Mouse (Mus musculus): ENCODE results near the gene Ahrr.

Ahrr gene

DNA sequence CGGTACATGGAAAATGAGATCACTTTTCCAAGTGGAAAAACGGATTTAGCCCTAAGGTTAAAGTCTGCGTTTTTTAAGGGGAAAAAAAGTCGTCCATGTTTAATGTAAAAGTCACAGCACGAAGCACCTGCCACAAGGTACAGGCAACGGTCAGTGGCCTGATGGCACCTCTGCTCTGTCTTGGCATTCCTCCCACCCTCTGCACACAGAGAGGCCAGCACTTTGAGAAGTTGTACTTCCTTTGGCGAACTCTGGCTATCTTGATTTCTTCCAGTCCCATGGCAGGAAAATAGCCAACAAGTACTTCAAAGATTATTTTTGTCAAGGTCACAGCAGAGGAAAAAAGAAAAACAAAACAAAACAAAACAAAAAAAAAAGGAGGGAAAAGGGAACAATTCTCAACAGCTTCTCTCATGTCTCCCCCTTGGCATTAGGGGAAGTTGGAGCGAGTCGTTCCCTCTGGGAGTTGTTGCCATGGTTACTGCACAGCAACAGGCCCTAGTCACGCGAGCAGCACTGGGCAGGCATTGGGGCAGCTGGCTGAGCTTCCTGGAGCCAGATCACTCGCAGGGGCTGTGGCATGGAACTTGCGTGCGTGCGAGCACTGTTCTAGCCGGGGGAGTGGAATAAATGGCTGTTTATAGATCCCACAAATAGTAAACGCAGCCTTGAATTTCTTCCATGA, 46.8 kb downstream of the Ahrr start:
- peak; percentile 51 to 57 for DNase-seq (ENCODE audit: low spot score in 2 of 2)

GRCm38 (mm10) chr13:74237574-74237973, 54.6 kb downstream of the Ahrr start:
- DNase-seq (ENCODE audit: low spot score in 2 of 2), result no peak

- no peak for DNase-seq (ENCODE audit: low spot score in 2 of 2)
Observed at GRCm38 (mm10) chr13:74220659-74221058, 71.5 kb downstream of the Ahrr start.

DNA sequence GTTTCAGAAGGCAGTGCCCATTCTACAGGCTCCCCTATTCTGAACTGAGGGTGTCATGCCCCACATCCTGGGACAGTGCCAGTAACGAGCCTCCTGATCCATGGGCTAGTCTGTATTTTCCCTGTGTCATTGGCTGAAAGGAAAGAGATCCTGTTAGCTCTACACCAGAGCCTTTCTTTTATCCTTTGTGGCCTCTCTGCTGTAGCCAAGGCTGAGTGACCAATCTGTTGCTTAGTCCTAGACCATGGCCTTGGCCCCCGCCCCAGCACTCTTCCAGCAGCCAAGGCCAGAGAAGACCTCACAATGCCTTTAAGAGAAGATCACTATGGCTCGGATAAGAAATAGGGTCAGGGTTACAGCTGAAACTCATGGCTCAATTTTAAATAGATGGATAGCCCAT, 73.7 kb downstream of the Ahrr start:
- no peak for DNase-seq (ENCODE audit: low spot score in 2 of 2)

GRCm38 (mm10) chr13:74208986-74209345, 83.2 kb downstream of the Ahrr start:
- peak in 1 of 2 experiments; percentile 14 for DNase-seq (ENCODE audit: low spot score in 2 of 2)

GRCm38 (mm10) chr13:74208317-74208985, 83.7 kb downstream of the Ahrr start, which contains the start of gene Exoc3:
TSS of gene Exoc3 (minus strand) at chr13:74208732.
- DNase-seq (ENCODE audit: low spot score in 2 of 2), result peak; percentile 85 to 86

GRCm38 (mm10) chr13:74196451-74196850, 95.7 kb downstream of the Ahrr start:
- DNase-seq (ENCODE audit: low spot score in 2 of 2), result no peak

- DNase-seq (ENCODE audit: low spot score in 2 of 2), result no peak
Observed at GRCm38 (mm10) chr13:74192613-74193012, 99.5 kb downstream of the Ahrr start.

- DNase-seq (ENCODE audit: low spot score in 2 of 2), result no peak
Observed at GRCm38 (mm10) chr13:74183011-74183695, 109.0 kb downstream of the Ahrr start.

GRCm38 (mm10) chr13:74172036-74172435, 120.1 kb downstream of the Ahrr start:
- DNase-seq (ENCODE audit: low spot score in 2 of 2), result no peak

DNA sequence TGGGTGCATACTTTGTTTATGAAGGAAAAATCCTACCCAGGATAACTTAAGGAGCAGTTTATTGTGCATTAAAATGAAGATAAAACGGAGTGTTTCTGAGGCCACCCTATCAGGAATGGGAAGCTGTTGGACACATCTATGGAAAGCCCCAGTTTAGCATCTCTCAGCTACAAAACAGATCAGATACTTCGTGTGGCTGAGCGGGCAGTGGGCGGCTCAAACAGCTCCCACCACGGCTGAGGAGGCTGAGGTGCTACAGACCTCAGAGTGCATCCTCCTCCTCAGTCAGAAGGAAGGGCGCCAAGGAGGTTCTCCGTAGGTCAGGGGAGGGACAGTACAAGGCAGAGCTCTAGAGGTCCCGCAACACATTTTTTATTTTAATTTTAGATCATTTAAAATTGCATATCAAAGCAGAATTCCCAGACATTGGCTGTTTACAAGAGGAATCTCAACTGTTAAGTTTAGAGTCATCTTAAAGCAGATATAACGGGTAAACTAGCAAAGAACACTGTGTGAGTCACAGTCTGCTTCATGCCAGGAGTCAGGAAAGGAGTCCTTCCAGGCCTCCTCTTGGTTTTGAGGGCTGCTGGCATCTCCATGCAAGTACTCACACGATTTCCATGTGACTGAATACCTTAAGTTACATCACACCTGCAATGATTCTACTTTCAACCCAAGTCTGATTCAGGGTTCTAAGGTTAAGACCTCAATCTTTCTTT, 122.5 kb downstream of the Ahrr start:
- no peak for DNase-seq (ENCODE audit: low spot score in 2 of 2)

- DNase-seq (ENCODE audit: low spot score in 2 of 2), result no peak
Observed at GRCm38 (mm10) chr13:74167492-74167891, 124.6 kb downstream of the Ahrr start.

DNA sequence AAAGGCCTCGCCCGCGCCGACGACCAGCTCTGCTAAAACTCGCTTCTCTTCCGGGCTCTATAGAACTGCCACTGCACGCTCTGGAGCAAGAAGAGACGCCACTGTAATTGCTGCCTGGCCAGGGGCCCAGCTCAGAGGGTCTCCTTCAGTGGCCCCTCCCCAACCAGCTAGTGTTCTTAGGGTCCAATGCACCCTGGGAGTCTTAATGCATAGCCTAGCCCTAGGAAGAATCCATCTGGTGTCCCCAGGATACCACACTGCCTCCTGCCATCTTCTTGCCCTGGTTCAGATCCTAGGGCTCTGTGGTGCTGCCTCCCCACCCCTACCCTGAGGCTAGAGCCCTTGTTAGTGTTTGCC, 125.1 kb downstream of the Ahrr start:
- no peak for DNase-seq (ENCODE audit: low spot score in 2 of 2)

GRCm38 (mm10) chr13:74166348-74167056, 125.6 kb downstream of the Ahrr start:
- DNase-seq (ENCODE audit: low spot score in 2 of 2), result peak in 1 of 2 experiments; percentile 35
